Mouse (Mus musculus) hindbrain, embryonic 16.5 days (tissue): ENCODE results near the gene Prpf18. TPM values are rescaled to one million over a fixed set of nuclear protein-coding genes. Genes with fewer than 3 reads are reported as not detected.

Source experiments
- ATAC-seq: fragments of 200-750 bp; cut with Nextera tagmentation; 2 replicates; pipeline ENCODE4 v1.8.0; 2017; ENCODE audit warnings: moderate TSS enrichment, moderate library complexity
- H3K27ac ChIP-seq: fragments of 300-500 bp; sonication (generic); 2 replicates; pipeline ENCODE4 v1.5.1; 2014; ENCODE audit warnings: low read depth, mild to moderate bottlenecking, control low read depth, low read length, moderate library complexity
- H3K27me3 ChIP-seq: fragments of 300-500 bp; sonication (generic); replicated peaks from 2 replicates; pipeline ENCODE4 v1.6.1; 2014; ENCODE audit warnings: low read length; ENCODE audit not compliant: control insufficient read depth, insufficient read depth
- H3K36me3 ChIP-seq: fragments of 300-500 bp; sonication (generic); 2 replicates; pipeline ENCODE4 v1.6.1; 2014; ENCODE audit warnings: mild to moderate bottlenecking, low read length, moderate library complexity, mixed read lengths; ENCODE audit not compliant: control insufficient read depth, insufficient read depth
- H3K4me1 ChIP-seq: fragments of 300-500 bp; sonication (generic); 2 replicates; pipeline ENCODE4 v1.6.1; 2014; ENCODE audit warnings: low read depth, low read length; ENCODE audit not compliant: control insufficient read depth, insufficient read depth
- H3K4me2 ChIP-seq: fragments of 300-500 bp; sonication (generic); 2 replicates; pipeline ENCODE4 v1.6.1; 2014; ENCODE audit warnings: mild to moderate bottlenecking, low read length, control low read depth, moderate library complexity
- H3K4me3 ChIP-seq: fragments of 300-500 bp; sonication (generic); 2 replicates; pipeline ENCODE4 v1.5.1; 2014; ENCODE audit warnings: mild to moderate bottlenecking, low read length, control low read depth, moderate library complexity
- H3K9ac ChIP-seq: fragments of 300-500 bp; sonication (generic); 2 replicates; pipeline ENCODE4 v1.6.1; 2014; ENCODE audit warnings: low read depth, mild to moderate bottlenecking, control low read depth, low read length, moderate library complexity
- H3K9me3 ChIP-seq: fragments of 300-500 bp; sonication (generic); 2 replicates; pipeline ENCODE4 v1.6.1; 2014; ENCODE audit warnings: mild to moderate bottlenecking, low read length, moderate library complexity; ENCODE audit not compliant: control insufficient read depth
- WGBS: fragments of 180-500 bp; shearing (Covaris S2); extraction: QIAGEN DNeasy Blood & Tissue Kit; methylation state at CpG from one replicate; pipeline ENCODE4 v1.1.7; 2014; 5-methylcytosine and 5-hydroxymethylcytosine counted together
- polyA plus RNA-seq: library from polyadenylated mRNA; unstranded; fragments of >200 nt; fragmentation: Nextera tagmentation; extraction: Ambion mirVana; gene quantifications from 2 replicates; pipeline ENCODE4 v1.2.1, GENCODE M21; 2015

Gene Prpf18
- polyA plus RNA-seq, 1 experiment from 2014 or later: 37.6 TPM

GRCm38 (mm10) chr2:4574251-4574650, 77.7 kb downstream of the Prpf18 start:
- ATAC-seq: no peak
- Histone ChIP-seq H3K4me2 (no peak overlapping the region), H3K36me3 (peaks cover 22% of the 10 kb centered on the region), H3K27ac (no peak overlapping the region), H3K27me3 (no peaks in the 10 kb centered on the region), H3K4me3 (no peak overlapping the region), H3K9ac (no peak overlapping the region), H3K4me1 (peaks cover 2% of the 10 kb centered on the region), H3K9me3 (no peaks in the 10 kb centered on the region)
- WGBS: 62% methylated on average over 5 of the region's 5 CpGs

GRCm38 (mm10) chr2:4573386-4573785, 78.5 kb downstream of the Prpf18 start:
- Histone ChIP-seq H3K27me3 (no peaks in the 10 kb centered on the region), H3K4me3 (no peak overlapping the region), H3K9me3 (no peaks in the 10 kb centered on the region), H3K9ac (no peak overlapping the region), H3K36me3 (peaks cover 22% of the 10 kb centered on the region), H3K27ac (no peak overlapping the region), H3K4me1 (no peaks in the 10 kb centered on the region), H3K4me2 (no peak overlapping the region)
- peak; percentile 28; the same call in 1 of the 2 replicates for ATAC-seq
- WGBS: 60% methylated on average over 4 of the region's 4 CpGs

- H3K9ac ChIP-seq: no peak overlapping the region
- H3K4me1 ChIP-seq: no peaks in the 10 kb centered on the region
- H3K27me3 ChIP-seq: no peaks in the 10 kb centered on the region
- no peaks in the 10 kb centered on the region for H3K9me3 ChIP-seq
- no peak for ATAC-seq
- no peak overlapping the region for H3K4me3 ChIP-seq
- no peak overlapping the region for H3K4me2 ChIP-seq
- no peak overlapping the region for H3K27ac ChIP-seq
- 82% methylated on average over 7 of the region's 7 CpGs for WGBS
- peaks cover 22% of the 10 kb centered on the region for H3K36me3 ChIP-seq
These were observed 79.2 kb downstream of the Prpf18 start for GRCm38 (mm10) chr2:4572498-4573263.

Other genes starting within 250 kb of the Prpf18 start
- 4.6 and 5.1 TPM in 2 replicates for gene Bend7, start 65.7 kb upstream of the Prpf18 start, polyA plus RNA-seq
- 47.6 and 50.7 TPM in 2 replicates for gene Sephs1, start 229.5 kb upstream of the Prpf18 start, polyA plus RNA-seq